Mouse (Mus musculus): ENCODE measurements at regions not wholly inside any gene's neighbourhood (a gene's known extent, or its start where the extent isn't known, plus 50 kb on each side); places are given as distances from the start of the nearest gene placed in this dataset.
A peak's percentile ranks its signal among the peaks of the same experiment; 100 is the strongest.
"Not testable (repeated sequence)": the region's sequence is repeated elsewhere in the genome, so short reads cannot be mapped to it uniquely, and the experiment has no call there.

DNA sequence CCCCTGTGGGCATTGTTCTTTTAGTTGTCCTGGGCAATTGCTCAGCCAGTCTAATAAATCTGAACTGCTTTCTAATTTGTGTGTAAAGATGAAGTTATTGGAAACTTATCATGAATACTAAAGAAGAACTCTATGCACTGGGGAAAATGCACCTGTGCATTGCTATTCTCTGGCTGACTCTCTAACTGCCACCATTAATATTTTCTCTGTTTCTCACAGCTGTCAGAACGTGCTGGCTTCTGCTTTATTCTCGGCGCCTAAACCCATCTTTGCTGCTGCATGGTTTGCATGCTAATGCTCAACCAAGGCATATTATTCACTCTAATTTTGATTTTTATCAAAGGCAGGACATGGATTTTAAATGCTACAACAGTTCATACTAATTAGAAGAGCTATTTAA, 128.9 kb upstream of the Gm527 start:
- no peak for TF ChIP-seq EP300 (IDR thresholded peaks at IDR 0.05; ENCODE audit: low read depth)
- no peak for TF ChIP-seq CTCF (IDR thresholded peaks at IDR 0.05; ENCODE audit: low read depth)
- no peaks in the 10 kb centered on the region for H3K36me3 ChIP-seq (replicated peaks; ENCODE audit: control insufficient read depth, insufficient read depth, low read length)
- no peaks in the 10 kb centered on the region for H3K9me3 ChIP-seq (replicated peaks; ENCODE audit: control insufficient read depth, low read length)
- H3K27ac ChIP-seq (ENCODE audit: low read depth) = no peak overlapping the region
- no peaks in the 10 kb centered on the region for H3K27me3 ChIP-seq (ENCODE audit: control insufficient read depth, insufficient read depth, low read length)
- no peak overlapping the region for H3K4me3 ChIP-seq (ENCODE audit: low read depth, low read length)
- ATAC-seq (ENCODE audit: insufficient read depth, low read depth) (no peak), DNase-seq (ENCODE audit: low spot score) (no peak)
- 79% methylated on average over 3 of the region's 3 CpGs for WGBS
- H3K4me2 ChIP-seq (ENCODE audit: low read depth, low read length) = no peak overlapping the region
- H3K4me1 ChIP-seq (ENCODE audit: control insufficient read depth, insufficient read depth) = no peaks in the 10 kb centered on the region
- H3K9ac ChIP-seq (replicated peaks; ENCODE audit: low read depth, low read length) = no peak overlapping the region

DNA sequence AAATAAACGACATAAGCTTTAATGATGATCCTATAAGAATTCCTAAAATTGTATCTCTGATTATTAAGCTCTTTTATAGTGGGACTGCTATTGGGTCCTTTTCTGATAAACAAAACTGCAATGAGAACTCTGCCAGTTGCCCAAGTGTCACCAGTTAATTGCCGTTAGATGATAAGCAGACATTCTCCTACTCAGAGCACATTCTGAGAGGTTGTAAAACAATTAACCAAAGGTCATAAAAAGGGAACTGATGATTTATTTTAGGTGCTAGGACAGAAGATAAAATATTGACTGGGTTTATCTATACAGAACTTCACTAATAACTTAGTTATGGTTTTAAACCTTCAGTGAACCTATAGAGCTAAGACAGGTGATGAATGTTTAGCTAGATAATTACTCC, 109.2 kb upstream of the Gm527 start:
- H3K27ac ChIP-seq (ENCODE audit: low read depth) = not testable (repeated sequence)

DNA sequence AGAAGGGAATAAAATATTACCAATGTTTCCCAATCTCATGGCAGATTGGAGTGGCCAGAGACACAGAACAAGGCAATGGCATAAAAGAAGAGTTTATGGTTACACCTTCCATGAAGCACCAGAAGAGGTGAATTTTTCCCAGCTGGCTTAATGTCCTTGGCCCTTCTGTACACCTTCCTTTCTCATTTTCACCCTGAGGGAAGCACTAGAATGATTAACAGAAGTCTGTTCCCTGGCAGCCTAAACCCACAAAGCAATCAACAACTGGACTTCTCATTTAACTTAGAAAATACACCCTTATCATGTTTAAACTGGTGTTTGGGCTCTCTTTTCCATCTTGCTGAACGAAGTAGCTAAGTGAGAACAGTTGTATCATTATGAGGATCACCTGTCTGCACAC, 107.6 kb upstream of the Gm527 start:
- H3K9me3 ChIP-seq (replicated peaks; ENCODE audit: control insufficient read depth, low read length) = no peaks in the 10 kb centered on the region
- 78% methylated on average over 1 of the region's 1 CpGs for WGBS
- no peaks in the 10 kb centered on the region for H3K36me3 ChIP-seq (replicated peaks; ENCODE audit: control insufficient read depth, insufficient read depth, low read length)
- no peak overlapping the region for H3K4me3 ChIP-seq (ENCODE audit: low read depth, low read length)
- DNase-seq (ENCODE audit: low spot score) (no peak), ATAC-seq (ENCODE audit: insufficient read depth, low read depth) (no peak)
- H3K9ac ChIP-seq (replicated peaks; ENCODE audit: low read depth, low read length) = no peak overlapping the region
- no peak overlapping the region for H3K27ac ChIP-seq (ENCODE audit: low read depth)
- no peak overlapping the region for H3K4me2 ChIP-seq (ENCODE audit: low read depth, low read length)
- H3K27me3 ChIP-seq (ENCODE audit: control insufficient read depth, insufficient read depth, low read length) = no peaks in the 10 kb centered on the region
- H3K4me1 ChIP-seq (ENCODE audit: control insufficient read depth, insufficient read depth) = no peaks in the 10 kb centered on the region
- TF ChIP-seq CTCF (IDR thresholded peaks at IDR 0.05; ENCODE audit: low read depth) (no peak), EP300 (IDR thresholded peaks at IDR 0.05; ENCODE audit: low read depth) (no peak)

More for the DNA sequence above, 109.2 kb upstream of the Gm527 start:
- H3K9ac ChIP-seq (replicated peaks; ENCODE audit: low read depth, low read length); H3K27me3 ChIP-seq (ENCODE audit: control insufficient read depth, insufficient read depth, low read length); H3K4me2 ChIP-seq (ENCODE audit: low read depth, low read length); H3K4me1 ChIP-seq (ENCODE audit: control insufficient read depth, insufficient read depth); H3K36me3 ChIP-seq (replicated peaks; ENCODE audit: control insufficient read depth, insufficient read depth, low read length); ATAC-seq (ENCODE audit: insufficient read depth, low read depth); H3K9me3 ChIP-seq (replicated peaks; ENCODE audit: control insufficient read depth, low read length); DNase-seq (ENCODE audit: low spot score); H3K4me3 ChIP-seq (ENCODE audit: low read depth, low read length): not testable (repeated sequence)
- WGBS = 40% methylated on average over 2 of the region's 2 CpGs

- Histone ChIP-seq H3K27ac (ENCODE audit: low read depth) (no peak overlapping the region), H3K36me3 (replicated peaks; ENCODE audit: control insufficient read depth, insufficient read depth, low read length) (no peaks in the 10 kb centered on the region), H3K9ac (replicated peaks; ENCODE audit: low read depth, low read length) (no peak overlapping the region), H3K4me1 (ENCODE audit: control insufficient read depth, insufficient read depth) (no peaks in the 10 kb centered on the region), H3K27me3 (ENCODE audit: control insufficient read depth, insufficient read depth, low read length) (no peaks in the 10 kb centered on the region), H3K9me3 (replicated peaks; ENCODE audit: control insufficient read depth, low read length) (no peaks in the 10 kb centered on the region), H3K4me2 (ENCODE audit: low read depth, low read length) (no peak overlapping the region), H3K4me3 (ENCODE audit: low read depth, low read length) (no peak overlapping the region)
- ATAC-seq (ENCODE audit: insufficient read depth, low read depth) = no peak
- no peak for DNase-seq (ENCODE audit: low spot score)
- 48% methylated on average over 6 of the region's 6 CpGs for WGBS
- TF ChIP-seq CTCF (IDR thresholded peaks at IDR 0.05; ENCODE audit: low read depth) (no peak), EP300 (IDR thresholded peaks at IDR 0.05; ENCODE audit: low read depth) (no peak)
Observed at GRCm38 (mm10) chr12:64815871-64816270, 101.8 kb upstream of the Gm527 start.

- no peak overlapping the region for H3K27ac ChIP-seq (ENCODE audit: low read depth)
- no peak for ATAC-seq (ENCODE audit: insufficient read depth, low read depth)
- H3K4me3 ChIP-seq (ENCODE audit: low read depth, low read length) = no peak overlapping the region
- DNase-seq (ENCODE audit: low spot score) = no peak
- no peak overlapping the region for H3K4me2 ChIP-seq (ENCODE audit: low read depth, low read length)
- no peaks in the 10 kb centered on the region for H3K9me3 ChIP-seq (replicated peaks; ENCODE audit: control insufficient read depth, low read length)
- H3K9ac ChIP-seq (replicated peaks; ENCODE audit: low read depth, low read length) = no peak overlapping the region
- WGBS = 35% methylated on average over 9 of the region's 9 CpGs
- TF ChIP-seq EP300 (IDR thresholded peaks at IDR 0.05; ENCODE audit: low read depth) (no peak), CTCF (IDR thresholded peaks at IDR 0.05; ENCODE audit: low read depth) (peak; percentile 46)
- no peaks in the 10 kb centered on the region for H3K36me3 ChIP-seq (replicated peaks; ENCODE audit: control insufficient read depth, insufficient read depth, low read length)
- H3K27me3 ChIP-seq (ENCODE audit: control insufficient read depth, insufficient read depth, low read length) = no peaks in the 10 kb centered on the region
- H3K4me1 ChIP-seq (ENCODE audit: control insufficient read depth, insufficient read depth) = no peaks in the 10 kb centered on the region
Observed at GRCm38 (mm10) chr12:64817056-64817810, 100.5 kb upstream of the Gm527 start.

GRCm38 (mm10) chr12:64820722-64821121, 97.0 kb upstream of the Gm527 start:
- Histone ChIP-seq H3K27me3 (ENCODE audit: control insufficient read depth, insufficient read depth, low read length) (no peaks in the 10 kb centered on the region), H3K4me3 (ENCODE audit: low read depth, low read length) (no peak overlapping the region), H3K9ac (replicated peaks; ENCODE audit: low read depth, low read length) (no peak overlapping the region), H3K4me2 (ENCODE audit: low read depth, low read length) (no peak overlapping the region), H3K27ac (ENCODE audit: low read depth) (no peak overlapping the region), H3K4me1 (ENCODE audit: control insufficient read depth, insufficient read depth) (0 out of 2 replicates have a peak, but pooled peaks cover 5% of the 10 kb centered on the region), H3K36me3 (replicated peaks; ENCODE audit: control insufficient read depth, insufficient read depth, low read length) (no peaks in the 10 kb centered on the region), H3K9me3 (replicated peaks; ENCODE audit: control insufficient read depth, low read length) (no peaks in the 10 kb centered on the region)
- no peak for DNase-seq (ENCODE audit: low spot score)
- no peak for ATAC-seq (ENCODE audit: insufficient read depth, low read depth)
- TF ChIP-seq EP300 (IDR thresholded peaks at IDR 0.05; ENCODE audit: low read depth) (no peak), CTCF (IDR thresholded peaks at IDR 0.05; ENCODE audit: low read depth) (no peak)
- 67% methylated on average over 5 of the region's 5 CpGs for WGBS

Data from heart, postnatal 0 days (tissue).